Mouse (Mus musculus): Measurements from ENCODE around the gene Sgpl1.

- TF ChIP-seq CTCF (IDR thresholded peaks at IDR 0.05; ENCODE audit: low read depth) (peak; percentile 27; the same call in 1 of the 2 replicates), EP300 (IDR thresholded peaks at IDR 0.05; ENCODE audit: low read depth) (no peak)
These were observed 25.0 kb upstream of the Sgpl1 start for GRCm38 (mm10) chr10:61172496-61172895.
